Mouse (Mus musculus) cerebellum, postnatal 10 days (tissue): ENCODE results near the gene Cgnl1.
"Not testable (repeated sequence)": the region's sequence is repeated elsewhere in the genome, so short reads cannot be mapped to it uniquely, and the experiment has no call there.

ENCODE experiments used
- DNase-seq, 2 experiments: peaks; one replicate each; pipeline ENCODE4 v3.0.0; 2021; ENCODE audit warnings: mixed read lengths in 2 of 2

Gene Cgnl1

DNA sequence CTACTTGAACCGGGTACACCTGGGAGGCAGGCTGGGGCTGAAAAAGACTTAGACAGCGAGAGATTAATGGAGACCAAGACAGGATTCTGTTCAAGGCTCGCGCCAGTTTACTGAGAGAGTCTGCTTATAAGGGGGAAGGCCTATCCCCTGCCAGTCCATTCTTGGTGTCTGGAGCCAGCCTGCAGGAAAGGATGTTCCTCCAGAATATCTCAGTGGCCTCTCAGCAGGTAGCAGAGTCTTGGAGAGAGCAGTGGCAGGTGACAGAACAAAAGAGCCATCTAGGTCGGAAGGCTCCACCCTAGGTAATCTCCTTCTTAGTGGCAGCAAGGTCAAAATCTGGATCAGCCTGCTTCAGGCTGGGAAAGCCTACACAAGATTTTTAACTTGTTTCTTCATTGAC lies 151.3 kb downstream of the Cgnl1 start:
- DNase-seq: not testable (repeated sequence)

DNA sequence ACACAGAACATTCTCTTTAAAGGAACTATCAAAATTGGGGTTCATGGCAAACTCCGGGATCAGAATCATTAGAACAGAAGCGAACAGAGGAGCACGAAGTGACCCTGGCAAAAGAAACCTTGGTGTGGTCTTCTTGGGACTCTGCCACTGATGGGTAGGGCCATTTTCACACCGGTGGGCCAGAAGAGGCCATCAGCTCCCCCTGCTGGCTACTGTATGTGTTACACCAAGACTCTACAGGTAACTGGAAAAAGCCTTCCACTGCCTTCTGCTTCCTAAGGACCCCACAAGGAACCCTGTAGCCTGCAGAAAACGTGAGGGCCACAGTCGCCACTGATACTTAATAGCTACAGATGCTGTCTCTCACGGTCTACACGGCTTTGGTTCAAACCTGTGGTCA lies 154.0 kb downstream of the Cgnl1 start:
- DNase-seq: peak; percentile 67 to 74

DNA sequence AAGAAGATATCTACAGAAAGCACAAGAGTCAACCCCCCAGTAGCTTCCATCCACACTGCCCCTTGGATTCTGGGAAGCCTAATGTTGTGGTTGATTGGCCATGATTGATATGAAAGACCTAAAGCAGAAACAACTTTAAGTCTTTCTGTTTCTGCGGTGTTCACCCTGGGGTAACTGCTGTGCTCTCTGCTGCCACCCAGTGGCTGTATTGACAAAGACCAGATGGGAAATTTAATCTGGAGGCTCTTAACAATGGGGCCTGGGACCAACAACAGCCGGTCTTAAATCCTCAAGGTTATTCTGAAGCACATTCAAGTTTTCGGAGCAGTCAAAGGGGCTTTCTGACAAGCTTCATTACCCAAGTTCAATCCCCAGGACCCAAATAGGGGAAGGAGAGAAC lies 155.2 kb downstream of the Cgnl1 start:
- peak; percentile 87 to 88 for DNase-seq

DNA sequence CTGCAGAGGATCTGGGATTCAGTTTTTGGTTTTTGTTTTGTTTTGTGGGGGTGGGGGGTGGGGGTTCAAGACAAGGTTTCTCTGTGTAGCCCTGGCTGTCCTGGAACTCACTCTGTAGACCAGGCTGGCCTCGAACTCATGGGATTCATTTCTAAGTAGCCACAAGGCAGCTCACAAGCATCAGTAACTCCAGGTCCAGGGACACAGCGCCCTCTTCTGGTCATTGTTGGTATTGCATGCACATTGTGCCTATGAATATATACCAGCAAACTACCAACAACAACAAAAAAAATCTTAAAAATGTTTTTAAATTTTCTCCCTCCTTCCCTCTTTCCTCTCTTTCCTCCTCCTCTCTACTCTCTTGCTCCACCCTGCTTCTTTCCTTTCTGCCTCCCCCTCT lies 156.8 kb downstream of the Cgnl1 start:
- peak; percentile 60 to 71 for DNase-seq

- DNase-seq: peak in 1 of 2 experiments; percentile 16
These were observed 158.4 kb downstream of the Cgnl1 start for GRCm38 (mm10) chr9:71612981-71613380.

DNA sequence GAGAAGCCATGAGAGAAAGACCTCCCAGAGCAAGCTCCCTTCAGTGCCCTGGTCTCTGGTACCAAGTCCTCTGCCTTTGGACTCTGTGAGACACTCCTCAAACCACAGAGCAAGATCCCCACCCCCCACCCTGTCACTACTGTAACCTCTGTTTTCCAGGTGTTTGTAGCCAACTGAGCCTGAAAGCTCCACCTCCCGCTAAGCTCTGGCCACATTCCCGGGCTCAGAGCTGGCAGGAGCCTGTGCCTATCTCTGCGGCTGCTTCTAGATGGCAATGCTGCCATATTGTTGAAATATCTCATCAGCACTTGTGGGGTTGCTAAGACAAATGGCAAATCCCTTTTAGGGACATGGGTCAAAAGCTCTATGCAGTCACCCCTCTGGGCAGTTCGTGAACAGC lies 159.5 kb downstream of the Cgnl1 start:
- DNase-seq: peak in 1 of 2 experiments; percentile 34

DNA sequence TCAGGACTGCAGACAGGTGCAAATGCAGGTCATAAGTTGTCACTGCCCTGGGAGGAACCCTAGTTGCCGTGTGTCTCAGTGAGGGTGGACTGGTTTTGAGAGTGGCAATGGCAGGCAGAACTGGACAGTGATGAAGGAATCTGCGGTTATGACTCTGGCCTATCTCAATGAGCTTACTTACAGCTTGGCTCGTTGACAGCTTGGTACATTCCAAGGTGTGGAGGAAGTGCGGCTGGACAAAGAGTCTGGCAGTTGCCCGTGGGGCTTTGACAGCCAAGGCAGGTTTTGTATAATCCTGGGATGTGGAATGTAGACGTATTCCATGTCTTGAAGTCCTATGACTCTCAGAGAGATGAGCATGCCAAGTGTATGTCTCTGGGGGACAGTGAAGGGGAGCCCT lies 162.4 kb downstream of the Cgnl1 start:
- DNase-seq: no peak

- peak in 1 of 2 experiments; percentile 13 for DNase-seq
These were observed 164.9 kb downstream of the Cgnl1 start for GRCm38 (mm10) chr9:71606296-71607057.

GRCm38 (mm10) chr9:71604914-71605635 lies 166.3 kb downstream of the Cgnl1 start:
- peak in 1 of 2 experiments; percentile 16 for DNase-seq

GRCm38 (mm10) chr9:71599861-71600260 lies 171.5 kb downstream of the Cgnl1 start:
- peak; percentile 66 to 70 for DNase-seq

DNA sequence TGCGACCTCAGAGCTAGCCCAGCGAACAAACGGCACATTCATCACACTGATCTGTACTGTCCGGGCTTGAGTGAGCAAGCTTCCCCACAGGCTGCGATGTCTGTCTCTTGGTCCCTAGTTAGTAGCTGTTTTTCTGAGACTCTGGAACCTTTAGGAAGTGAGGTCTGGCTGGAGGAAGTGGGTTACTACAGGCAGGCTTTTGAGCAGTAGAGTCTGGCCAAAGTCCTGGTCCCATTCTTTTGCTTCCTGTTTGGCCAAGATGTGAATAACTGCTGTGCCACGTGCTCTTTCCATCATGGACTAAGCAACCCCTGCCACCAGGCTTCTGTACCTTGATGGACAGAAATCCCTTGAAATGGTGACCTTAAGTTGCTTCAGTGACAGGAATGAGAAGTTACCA lies 174.5 kb downstream of the Cgnl1 start:
- no peak for DNase-seq

- DNase-seq: peak in 1 of 2 experiments; percentile 18
These were observed 178.7 kb downstream of the Cgnl1 start for GRCm38 (mm10) chr9:71592577-71593285.

- DNase-seq: peak; percentile 76 to 86
These were observed 179.4 kb downstream of the Cgnl1 start, which contains the start of gene Myzap for GRCm38 (mm10) chr9:71591938-71592548. Gene Myzap (minus strand): TSS chr9:71592360.

- DNase-seq: no peak
These were observed 180.3 kb downstream of the Cgnl1 start for GRCm38 (mm10) chr9:71591106-71591505.

DNA sequence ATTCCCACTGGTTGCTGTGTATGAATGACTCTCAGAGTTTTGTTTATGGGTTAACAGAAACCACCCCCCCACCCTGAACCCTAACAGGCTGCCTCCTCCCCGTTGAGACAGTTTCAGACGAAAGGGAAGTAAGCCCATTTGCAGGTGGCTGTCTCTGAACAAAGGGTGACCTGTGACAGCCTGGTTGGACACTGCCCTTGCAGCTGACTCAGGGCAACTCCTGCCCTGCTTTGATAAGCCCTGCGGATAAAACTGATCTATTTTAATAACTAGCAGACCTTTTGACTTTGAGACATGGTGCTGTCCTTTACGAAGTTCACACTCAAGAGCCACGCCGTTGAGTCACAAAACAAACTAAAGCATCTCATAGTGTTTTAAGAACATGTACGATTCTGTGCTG lies 181.6 kb downstream of the Cgnl1 start:
- DNase-seq: no peak

DNA sequence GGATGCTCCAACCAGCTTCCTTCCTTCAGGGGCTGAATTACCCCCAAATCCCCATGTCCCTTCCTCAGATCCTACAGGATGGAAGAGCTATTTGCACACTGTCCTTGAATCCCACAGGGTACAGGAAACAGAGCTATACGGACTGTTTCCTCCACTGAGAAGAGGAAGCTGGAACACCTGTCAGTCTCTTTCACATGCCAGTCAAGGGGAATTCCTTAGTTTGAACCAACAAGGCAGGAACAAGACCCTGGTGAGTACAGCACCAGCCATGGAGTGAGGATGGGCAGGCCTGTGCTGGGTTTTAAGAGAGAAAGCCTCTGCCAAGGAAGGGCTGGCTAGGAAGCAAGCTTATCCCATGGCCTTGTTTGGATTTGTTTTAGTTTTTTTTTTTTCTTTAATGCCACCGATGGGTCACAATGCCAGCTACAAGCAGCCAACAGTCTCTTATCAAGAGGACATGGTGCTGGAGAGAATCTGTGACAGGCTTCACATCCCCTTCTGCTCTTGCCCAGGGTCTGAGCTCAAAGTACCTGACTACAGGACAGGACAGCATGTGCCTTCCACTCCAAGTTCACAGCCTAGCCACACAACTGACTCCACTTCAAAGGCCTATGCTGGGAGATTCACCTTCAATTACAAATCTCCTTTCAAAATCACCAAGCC lies 182.3 kb downstream of the Cgnl1 start:
- DNase-seq: no peak

DNA sequence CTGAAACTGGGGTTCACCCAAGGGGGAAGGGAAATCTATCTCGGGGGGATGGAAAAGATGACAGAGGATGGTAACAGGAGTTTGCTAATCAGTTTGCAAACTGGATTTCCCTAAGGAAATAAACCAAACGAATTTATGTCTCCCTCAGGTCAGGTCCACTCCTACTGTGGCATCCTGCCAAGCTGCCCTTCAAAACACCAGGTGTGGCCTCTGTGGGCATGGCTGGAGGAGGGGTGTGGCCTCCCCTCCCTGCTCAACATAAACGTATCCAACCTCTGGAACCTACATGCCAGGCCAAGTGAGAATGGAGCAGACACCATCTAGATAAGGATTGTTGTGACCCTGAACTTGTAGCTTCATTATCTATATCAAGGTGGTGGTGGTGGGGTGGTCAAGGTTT lies 185.0 kb downstream of the Cgnl1 start:
- no peak for DNase-seq

DNA sequence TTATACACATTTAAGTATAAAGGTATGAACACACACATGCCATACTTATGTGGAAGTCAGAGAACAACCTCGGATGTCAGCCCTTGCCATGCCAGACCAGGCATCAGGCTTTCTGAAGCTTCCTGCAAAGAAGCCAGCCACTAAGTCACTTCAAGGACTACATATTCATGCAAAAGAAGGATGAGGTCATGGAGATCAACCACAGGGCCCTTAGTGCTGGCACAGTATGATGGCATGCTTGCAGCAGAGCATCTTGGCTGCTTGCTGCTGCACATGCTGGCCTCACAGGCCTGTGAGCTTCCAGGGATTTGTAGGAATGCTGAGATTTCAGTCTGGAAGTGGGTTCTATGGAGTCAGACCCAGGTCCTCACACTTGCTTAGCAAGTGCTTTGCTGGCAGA lies 188.6 kb downstream of the Cgnl1 start:
- DNase-seq: no peak

- peak; percentile 59 for DNase-seq
These were observed 192.4 kb downstream of the Cgnl1 start for GRCm38 (mm10) chr9:71578896-71579564.
